Mouse (Mus musculus): ENCODE data around the gene Mettl24.
"Not testable (repeated sequence)": the region's sequence is repeated elsewhere in the genome, so short reads cannot be mapped to it uniquely, and the experiment has no call there.

Gene Mettl24

DNA sequence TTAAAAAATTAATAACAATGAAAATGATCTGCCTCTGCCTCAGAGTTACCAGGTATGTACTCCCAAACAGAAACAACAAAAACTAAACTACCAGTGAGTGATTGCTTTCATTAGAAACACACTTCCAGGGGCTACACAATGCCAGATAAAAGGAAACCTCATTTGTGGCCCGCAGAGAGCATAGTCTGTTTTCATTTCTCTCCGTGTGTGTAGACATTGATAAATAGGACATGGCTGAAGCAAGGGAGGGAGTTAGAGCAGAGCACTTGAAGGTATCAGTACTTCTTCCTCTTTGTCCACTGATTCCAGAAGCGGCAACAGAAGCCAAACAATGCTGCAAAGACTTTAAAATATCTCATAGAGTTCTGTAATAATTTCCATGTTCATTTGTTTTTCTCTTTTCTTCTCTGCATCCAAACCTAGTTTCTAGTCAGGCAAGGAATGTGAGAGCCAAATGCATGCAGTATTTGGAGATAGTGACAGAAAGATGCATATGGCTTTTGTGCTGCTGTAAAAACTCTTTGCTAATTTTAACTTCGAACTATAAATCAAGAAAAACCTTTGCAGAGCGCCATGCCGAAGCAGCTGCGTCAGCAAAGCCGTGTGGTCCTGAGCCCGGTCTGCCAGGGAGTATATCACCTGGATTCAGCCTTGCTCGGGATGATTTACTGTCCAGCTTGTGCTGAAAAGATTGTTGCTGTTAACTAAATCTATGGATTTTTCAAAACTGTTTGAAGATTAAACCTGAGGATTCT lies 67.4 kb downstream of the Mettl24 start:
- no peak for DNase-seq

DNA sequence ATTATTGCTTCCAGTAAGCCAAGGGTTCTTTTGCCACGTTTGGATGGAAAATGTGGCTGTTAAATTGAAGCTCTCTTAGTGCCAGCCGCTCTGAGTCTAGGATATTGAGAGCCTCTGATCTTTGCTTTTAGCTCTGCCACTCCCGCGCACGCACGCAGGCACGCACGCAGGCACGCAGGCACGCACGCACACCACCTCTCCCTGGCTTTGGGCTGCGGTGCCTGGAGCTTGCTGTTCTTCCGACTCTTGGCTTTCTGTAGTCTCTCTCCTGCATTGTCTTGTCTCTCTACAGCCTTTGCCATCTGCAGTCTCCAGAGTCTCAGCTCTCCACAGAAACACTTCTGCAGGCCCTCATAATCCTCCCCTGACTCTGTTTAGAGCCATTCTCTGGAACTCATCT lies 68.1 kb downstream of the Mettl24 start:
- DNase-seq = no peak

DNA sequence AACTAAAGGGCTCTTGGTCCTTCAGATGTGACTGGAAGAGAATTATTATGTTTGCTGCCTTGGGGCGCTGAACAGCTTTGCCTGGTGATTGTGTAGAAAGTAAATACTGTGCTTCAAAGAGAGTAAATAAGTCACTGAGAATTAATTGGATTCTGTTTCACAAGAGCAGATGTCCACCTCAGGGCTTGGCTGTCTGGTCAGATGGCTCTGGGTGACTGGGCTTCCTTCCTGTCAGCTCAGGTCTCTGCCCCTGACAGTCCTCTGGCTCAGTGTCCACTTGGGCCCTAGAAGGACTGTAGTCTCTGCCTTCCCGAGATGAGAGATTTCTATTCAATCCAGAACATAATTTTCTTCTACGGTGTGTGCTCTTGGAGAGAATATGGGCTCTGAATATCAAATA lies 70.0 kb downstream of the Mettl24 start:
- DNase-seq = peak; percentile 51

DNA sequence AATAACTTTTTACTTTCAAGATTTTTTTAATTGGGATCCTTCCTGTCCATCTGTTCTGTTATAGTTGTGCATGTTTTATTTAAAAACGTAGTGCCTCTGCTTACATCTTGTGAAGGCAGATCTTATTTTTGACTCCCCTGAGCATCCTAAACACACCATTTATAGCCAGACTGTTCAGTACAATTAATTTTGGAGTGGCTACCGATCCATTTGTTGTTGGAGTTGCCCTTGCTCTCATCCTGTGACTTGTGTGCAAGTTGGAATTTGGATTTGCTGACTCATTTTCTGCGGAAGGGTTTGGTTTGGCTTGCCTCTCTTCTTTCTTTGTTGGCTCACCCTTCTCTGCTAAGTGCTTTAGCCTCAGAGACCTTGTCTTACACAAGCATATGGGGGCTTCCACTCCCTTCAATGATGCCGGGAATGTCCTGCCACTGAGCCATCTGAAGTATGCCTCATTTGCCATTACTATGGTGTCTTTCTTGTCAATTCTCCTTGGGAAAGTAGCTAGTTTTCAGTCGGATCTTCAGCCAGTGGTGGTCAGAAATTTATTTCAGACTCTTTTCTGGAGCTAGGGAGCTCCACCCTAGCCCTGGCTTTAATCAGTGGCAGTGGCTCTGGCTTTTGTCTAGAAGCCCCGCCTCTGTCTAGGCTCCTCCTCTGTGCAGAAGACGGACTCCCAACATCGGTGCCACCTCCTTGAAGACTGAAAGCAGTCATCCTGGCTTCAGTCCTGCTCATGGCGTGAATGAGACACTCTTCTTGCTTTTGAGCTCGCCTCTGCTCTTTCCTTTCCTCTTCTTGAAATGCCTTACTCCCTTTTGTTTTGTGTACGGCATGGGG lies 75.3 kb downstream of the Mettl24 start:
- DNase-seq = no peak

DNA sequence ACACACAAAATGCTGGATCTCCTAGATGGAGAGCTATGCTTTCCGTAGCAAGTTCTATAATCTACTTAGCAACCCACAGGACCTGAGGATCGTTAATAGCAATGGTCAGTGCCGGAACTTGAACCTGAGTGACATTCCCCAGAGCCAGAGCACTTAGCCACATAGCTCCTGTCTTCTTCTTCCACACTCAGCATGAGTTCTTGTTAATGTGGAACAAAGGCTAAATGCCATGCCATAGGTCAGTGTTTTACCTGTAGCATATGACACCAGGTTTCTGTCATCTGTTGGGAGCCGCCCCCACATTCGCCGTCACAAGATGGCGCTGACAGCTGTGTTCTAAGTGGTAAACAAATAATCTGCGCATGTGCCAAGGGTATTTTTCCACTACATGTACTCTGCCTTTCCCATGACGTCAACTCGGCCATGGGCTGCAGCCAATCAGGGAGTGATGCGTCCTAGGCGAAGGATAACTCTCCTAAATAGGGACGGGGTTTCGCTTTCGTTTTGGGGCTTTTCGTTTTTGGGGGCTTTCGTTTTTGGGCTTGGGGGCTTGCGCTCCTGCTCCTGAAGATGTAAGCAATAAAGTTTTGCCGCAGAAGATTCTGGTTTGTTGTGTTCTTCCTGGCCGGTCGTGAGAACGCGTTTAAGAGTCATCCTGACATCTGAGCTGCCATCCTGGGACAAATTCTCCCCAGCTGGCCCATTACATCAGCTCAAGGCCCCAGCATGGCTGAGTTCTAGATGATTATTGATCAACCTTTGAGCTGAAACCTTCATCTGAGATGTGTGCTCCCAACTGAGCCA lies 76.5 kb downstream of the Mettl24 start:
- DNase-seq = not testable (repeated sequence)

GRCm38 (mm10) chr10:40760195-40761009 lies 77.3 kb downstream of the Mettl24 start:
- no peak for DNase-seq

- no peak for DNase-seq
These were observed 78.1 kb downstream of the Mettl24 start for GRCm38 (mm10) chr10:40761010-40761752.

- DNase-seq = no peak
These were observed 79.5 kb downstream of the Mettl24 start for GRCm38 (mm10) chr10:40762624-40763023.

GRCm38 (mm10) chr10:40763084-40763720 lies 80.1 kb downstream of the Mettl24 start:
- no peak for DNase-seq

- no peak for DNase-seq
These were observed 89.2 kb downstream of the Mettl24 start for GRCm38 (mm10) chr10:40772266-40772665.

DNA sequence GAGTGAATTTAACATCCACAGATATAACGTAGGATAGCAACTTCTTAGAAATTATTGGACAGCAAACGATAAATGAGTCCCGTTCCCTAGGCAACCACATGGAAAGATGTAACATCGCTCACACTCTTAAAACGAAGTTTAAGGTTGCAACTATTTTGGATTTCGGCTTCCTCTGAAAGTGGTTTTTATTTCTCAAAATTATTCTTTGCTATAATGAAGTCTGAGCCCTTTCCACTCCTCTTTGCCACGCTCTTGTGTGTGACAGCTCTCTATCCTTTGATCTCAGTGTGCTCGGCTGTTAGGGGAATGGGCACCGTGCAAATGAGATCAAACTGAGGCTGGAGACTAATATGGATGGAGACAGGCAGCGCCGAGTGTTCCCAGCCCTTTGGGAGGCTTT lies 92.1 kb downstream of the Mettl24 start:
- no peak for DNase-seq

DNA sequence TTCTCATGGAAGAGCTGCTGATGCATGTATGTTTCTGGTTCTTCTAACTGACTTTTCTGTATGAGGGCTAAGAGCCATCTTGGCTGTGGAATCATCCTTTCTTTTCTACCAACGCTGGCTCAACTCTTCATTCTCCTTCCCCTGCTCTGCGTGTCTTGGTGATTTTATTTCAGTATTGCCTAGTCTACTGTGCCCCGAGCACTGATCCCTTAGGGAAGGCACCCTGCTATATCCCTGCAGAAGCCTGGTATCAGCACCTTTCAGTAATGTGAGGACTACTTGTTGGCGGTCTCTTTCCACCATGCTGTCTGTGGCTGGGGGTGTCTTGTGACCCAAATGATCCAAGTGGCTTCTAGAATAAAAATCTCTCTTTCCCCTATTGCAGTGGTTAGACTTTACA lies 92.6 kb downstream of the Mettl24 start:
- no peak for DNase-seq

- DNase-seq = no peak
These were observed 94.1 kb downstream of the Mettl24 start for GRCm38 (mm10) chr10:40777171-40777570.

DNA sequence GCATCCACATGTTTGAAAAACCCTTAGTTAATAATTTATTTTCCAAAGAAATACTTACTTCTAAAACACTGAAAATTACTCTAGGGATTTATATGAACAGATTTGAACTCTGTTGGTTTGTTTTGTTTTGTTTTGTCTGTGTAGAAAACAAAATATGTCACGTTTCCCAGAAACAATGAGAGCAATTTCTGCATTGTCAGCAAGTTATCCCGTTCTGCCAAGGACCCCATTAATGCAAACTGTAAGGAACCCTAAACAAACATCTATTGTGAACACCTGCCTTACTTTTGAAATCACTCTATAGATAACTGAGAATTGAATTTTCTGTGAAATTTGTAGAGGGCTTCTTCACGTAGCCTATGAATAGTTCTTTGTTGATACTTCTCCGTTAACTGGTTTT lies 95.4 kb downstream of the Mettl24 start:
- DNase-seq = no peak

DNA sequence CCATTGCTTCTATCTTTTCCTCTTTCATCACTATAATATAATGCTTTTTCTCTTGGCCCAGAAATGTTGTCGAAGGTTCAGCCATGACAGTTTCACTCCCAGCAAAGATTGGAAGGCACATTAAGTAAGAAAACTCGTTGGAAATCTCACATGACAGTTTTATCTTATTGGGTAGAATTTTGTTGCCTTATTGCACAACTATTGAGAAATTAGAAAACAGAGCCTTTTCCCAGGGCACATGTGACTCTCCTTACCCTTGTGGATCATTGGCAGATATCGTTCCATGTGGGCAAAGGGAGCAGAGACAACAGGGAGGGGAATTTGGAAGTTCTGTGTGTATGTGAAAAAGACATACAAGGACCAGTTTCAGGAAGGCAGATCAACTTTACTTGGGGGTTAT lies 107.3 kb downstream of the Mettl24 start:
- no peak for DNase-seq

DNA sequence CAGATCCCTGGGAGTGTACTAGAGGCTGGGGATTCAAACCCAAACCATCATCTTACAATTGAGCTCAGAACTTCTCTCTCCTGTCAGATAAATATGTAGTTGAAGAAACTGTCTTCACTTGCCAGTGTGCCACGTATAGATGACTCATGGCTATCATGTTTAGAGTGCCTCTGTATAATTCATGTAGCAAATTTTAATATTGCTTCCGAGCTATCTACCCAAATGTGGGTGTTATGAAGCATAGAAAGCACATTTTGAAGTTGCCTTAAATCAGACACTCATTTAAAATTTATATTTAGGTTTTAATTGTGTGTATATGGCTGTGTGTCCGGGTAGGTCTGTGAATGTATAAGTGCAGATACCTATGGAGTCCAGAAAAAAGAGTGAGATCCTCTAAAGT lies 109.0 kb downstream of the Mettl24 start:
- no peak for DNase-seq

- DNase-seq = no peak
These were observed 122.1 kb downstream of the Mettl24 start for GRCm38 (mm10) chr10:40805221-40805620.

GRCm38 (mm10) chr10:40806221-40806620 lies 123.1 kb downstream of the Mettl24 start:
- no peak for DNase-seq

DNA sequence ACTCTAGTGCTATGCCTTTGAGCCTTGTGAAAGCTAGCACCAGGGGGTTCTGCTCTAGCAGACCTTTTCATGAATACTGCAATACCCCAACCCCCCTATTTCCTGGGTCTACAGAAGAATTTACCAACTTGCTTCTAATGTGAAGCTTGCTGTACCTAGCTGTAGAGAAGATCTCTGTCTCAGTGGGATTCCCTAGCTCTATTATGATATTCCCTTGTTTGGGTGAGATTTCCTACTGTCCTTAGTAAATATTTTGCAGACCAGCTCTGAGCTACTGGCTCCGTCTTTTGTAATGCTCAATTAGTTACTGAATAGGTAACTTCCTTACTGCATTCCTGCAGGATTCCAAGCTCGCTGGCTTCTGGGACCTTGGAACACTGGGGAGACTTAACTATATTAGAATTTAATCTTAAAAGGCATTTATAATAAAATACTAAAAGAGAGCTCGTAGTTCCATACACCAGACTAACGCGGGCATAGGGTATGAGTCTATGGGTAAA lies 126.4 kb downstream of the Mettl24 start:
- not testable (repeated sequence) for DNase-seq

- DNase-seq = no peak
These were observed 130.5 kb downstream of the Mettl24 start for GRCm38 (mm10) chr10:40813627-40814026.

DNA sequence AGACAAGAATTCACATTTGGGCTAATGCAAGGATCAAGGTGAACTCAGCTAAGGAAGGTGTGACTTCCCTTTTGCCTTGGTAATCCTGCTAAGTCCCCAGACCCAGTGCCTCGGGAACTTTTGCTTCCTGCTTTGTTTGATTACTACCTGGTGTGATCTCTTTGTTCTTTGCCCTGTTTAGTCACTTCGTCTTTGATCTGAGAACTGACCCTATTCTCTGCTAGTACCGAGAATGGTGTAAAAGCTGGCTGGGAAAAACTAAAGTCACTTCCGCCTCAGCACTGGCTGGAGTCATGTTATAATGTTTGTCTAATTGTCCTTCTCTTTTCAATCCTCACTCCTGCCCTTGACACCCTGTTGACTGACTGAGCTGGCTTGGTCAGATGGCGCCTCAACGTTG lies 133.4 kb downstream of the Mettl24 start:
- no peak for DNase-seq

Measured in cerebellum, adult 9-10 months (tissue).